Mouse (Mus musculus) right cerebral cortex, postnatal 4 days (tissue): ENCODE measurements around the gene Rfx7.
"Not testable (repeated sequence)": the region's sequence is repeated elsewhere in the genome, so short reads cannot be mapped to it uniquely, and the experiment has no call there.

Experiments
- DNase-seq: peaks from one replicate; pipeline ENCODE4 v3.0.0-alpha.2; 2022

The Rfx7 gene

GRCm38 (mm10) chr9:72641093-72641680 lies 109.1 kb downstream of the Rfx7 start:
- DNase-seq: no peak

DNA sequence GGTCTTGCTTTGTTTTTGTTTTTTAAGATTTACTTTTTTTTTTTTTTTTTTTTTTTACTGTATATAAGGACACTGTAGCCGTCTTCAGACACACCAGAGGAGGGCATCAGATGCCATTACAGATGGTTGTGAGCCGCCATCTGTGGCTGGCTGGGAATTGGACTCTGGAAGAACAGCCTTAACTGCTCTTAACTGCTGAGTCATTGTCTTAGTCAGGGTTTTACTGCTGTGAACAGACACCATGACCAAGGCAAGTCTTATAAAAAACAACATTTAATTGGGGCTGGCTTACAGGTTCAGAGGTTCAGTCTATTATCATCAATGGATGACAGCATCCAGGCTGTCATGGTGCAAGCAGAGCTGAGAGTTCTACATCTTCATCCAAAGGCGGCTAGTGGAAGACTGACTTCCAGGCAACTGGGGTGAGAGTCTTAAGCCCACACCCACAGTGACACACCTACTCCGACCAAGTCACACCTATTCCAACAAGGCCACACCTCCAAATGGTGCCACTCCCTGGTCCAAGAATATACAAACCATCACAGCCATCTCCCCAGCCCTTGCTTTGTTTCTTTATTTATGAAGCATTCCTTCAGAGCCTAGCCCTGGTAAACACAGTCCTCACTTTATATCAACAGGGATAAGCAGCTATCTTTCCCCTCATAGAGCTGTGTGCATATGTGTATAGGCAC lies 110.9 kb downstream of the Rfx7 start:
- not testable (repeated sequence) for DNase-seq

DNA sequence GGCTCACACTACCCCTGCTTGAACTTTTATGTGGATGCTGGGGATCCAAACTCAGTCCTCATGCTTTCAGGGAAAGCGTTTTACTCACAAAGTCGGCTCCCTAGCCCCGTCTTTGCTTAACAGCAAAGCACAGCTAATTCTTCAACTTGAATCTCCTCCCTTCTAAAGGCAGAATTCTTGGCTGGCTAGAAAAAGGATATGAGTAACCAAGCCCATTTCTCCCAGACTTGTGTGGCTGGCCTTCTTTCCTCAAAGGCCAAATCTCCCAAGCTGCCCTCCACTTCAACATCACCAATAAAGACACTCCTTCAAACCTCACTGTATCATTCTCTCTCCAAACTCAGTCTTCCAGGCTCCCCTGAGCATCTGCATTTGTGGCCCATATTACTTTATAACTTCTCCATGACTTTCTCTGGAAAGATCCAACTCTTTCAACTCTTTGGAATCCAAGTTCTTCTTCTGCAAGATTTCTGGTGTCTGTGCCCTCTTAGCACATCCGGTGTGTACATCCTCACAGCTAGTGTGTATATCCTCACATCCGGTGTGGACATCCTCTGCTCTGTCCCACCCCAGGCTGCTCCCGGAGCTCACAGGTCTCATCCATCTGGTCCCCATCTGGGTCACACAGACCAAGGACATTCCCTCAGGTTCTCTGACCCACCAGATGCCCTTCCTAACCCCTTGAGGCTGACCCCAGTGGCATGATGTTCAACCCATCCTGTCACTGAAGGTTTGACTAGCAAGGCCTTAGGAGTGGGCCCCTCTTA lies 111.8 kb downstream of the Rfx7 start:
- DNase-seq: no peak

- DNase-seq: no peak
Observed at GRCm38 (mm10) chr9:72644418-72645110, 112.5 kb downstream of the Rfx7 start.

- DNase-seq: no peak
Observed at GRCm38 (mm10) chr9:72649781-72650180, 117.7 kb downstream of the Rfx7 start.

GRCm38 (mm10) chr9:72652961-72653360 lies 120.9 kb downstream of the Rfx7 start:
- DNase-seq: no peak

DNA sequence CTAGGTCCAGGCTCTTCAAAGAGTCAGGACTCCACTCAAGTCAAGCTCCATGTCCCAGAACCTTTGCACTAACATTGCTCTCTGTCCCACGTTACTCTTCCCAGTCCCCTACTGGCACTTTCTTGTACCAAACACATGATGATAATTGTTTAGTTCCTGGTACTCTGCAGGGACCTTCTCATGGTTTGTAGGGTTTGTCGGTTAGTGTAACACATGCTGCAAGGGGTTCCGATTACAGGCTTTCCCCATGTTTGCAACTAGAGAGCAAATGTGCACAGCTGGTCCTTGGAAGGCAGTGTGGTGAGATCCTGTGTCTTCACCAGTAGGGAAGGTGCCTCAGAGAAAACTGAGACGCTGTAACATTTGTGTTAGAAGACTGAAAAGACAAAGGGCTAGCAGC lies 121.5 kb downstream of the Rfx7 start:
- DNase-seq: no peak

- DNase-seq: peak; percentile 49
Observed at GRCm38 (mm10) chr9:72654593-72655242, 122.7 kb downstream of the Rfx7 start.

DNA sequence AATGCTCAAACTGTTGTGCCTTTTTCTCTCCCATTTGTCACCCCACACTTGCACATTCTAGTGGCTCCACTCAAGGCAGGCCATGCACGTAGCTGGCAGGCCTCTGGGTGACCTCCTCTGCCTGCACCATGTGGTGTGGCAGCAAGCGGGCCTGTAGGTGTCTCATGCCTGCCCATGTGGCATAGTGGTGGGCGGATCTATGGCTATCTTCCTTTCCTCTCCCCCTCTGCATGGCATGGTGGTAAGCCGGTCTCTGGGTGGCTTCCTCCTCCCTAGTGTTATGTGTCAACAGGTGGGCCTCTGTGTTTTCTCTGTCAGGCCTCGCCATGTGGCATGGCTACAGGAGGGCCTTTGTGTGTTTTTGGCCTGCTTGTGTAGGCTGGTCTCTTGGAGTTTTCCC lies 123.6 kb downstream of the Rfx7 start:
- no peak for DNase-seq

- no peak for DNase-seq
Observed at GRCm38 (mm10) chr9:72656491-72656890, 124.5 kb downstream of the Rfx7 start.

GRCm38 (mm10) chr9:72656940-72657339 lies 124.9 kb downstream of the Rfx7 start:
- no peak for DNase-seq

DNA sequence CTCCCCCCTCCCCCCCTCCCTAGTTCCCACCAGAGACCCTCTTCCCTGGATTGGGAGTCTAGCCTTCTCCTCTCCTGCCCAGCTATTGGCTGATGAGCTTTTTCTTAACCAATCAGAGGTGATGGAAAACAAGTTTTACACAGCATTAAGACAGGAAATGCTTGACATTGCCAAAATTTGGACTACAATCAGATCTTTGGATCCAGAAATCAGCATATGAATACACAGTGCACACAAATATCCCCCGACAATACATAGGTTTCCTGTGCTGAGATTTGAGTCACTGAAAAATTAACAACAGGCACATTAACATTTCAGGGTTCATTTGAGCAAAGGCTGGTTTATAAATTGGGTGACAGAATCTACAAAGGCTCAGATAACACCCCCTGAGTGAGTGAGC lies 125.7 kb downstream of the Rfx7 start:
- DNase-seq: no peak

GRCm38 (mm10) chr9:72660139-72660538 lies 128.1 kb downstream of the Rfx7 start:
- no peak for DNase-seq

GRCm38 (mm10) chr9:72660911-72661310 lies 128.9 kb downstream of the Rfx7 start:
- DNase-seq: no peak

DNA sequence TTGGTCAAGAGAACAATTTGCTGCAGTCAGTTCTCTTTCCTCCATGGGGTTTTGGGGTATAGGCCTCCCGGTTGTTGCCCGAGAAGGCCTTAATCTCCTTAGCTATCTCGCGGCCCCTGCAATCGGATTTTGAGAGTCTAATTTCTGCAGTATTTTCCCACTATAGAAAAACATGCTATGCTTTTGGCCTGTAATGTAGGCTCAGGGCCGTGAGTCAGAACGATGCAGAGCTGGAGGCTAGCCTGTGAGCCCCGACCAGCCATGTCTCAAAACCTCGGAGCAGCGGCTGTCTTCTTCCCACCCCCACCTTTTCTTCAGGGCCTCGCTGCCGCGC lies 129.5 kb downstream of the Rfx7 start:
- no peak for DNase-seq

- peak; percentile 98 for DNase-seq
Observed at GRCm38 (mm10) chr9:72661895-72662661, 130.0 kb downstream of the Rfx7 start, which contains the start of gene Nedd4. Gene Nedd4 (plus strand): TSS chr9:72662346.

GRCm38 (mm10) chr9:72662691-72663533 lies 130.9 kb downstream of the Rfx7 start:
- DNase-seq: peak; percentile 66

DNA sequence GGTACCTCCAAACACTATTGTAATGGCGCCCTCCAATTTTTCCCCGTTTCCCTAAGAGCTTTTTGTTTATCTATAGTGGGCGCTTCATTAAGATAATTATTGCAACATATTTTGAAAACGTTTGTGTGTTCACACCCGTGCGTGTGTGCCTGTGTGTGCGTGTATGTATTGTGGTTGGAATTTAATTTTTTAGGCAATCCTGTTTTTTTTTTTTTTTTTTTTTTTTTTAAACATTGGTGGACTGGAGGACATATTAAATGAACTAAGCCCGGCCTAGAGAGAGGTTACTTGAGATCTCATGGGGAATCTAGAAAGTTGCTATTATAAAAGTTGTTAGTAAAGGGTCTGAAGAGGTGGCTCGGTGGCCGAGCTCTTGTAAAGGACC lies 131.5 kb downstream of the Rfx7 start:
- no peak for DNase-seq

DNA sequence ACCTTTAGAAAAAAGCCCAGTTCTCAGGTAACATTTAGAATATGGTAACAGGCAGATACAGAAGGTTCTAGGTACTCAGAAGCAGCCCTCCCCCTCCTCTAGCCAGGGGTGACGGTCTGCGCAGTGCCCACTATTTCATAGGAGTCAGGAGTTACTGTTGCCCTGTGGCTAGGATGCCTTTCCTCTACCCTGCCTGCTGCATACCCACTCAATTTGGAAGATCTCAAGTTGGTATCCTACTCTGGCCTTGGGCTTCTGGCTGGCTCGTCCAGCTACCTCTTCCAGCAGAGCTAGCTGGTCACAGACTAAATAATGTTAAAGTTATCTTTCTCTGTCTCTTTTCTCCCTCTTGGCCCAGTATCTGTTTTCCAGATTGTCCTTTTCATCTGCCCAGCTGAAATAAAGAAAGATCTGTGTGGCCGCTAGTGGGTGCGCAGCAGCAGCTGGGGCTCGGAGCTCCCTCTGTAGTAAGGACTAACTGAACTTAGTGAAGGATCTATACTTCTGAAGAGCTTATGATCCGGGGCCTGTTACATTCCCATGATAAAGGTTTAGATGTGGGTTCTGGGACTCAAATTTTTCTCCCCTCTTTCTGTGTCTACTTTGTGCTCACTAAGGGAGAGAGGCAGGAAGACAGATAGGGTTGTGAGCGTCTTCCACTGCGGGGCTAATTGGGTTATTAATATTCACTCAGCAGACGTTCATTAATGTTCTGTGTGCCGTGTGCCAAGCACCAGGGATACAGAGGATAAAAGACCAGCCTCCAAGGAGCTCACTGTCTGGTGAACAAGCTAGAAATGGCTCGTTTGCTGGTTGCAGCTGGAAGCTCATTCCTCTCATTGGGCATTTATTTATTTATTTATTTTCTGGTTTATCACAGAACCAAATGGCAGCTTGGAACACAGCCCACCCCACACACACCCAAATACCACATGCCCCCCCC lies 132.6 kb downstream of the Rfx7 start:
- no peak for DNase-seq

DNA sequence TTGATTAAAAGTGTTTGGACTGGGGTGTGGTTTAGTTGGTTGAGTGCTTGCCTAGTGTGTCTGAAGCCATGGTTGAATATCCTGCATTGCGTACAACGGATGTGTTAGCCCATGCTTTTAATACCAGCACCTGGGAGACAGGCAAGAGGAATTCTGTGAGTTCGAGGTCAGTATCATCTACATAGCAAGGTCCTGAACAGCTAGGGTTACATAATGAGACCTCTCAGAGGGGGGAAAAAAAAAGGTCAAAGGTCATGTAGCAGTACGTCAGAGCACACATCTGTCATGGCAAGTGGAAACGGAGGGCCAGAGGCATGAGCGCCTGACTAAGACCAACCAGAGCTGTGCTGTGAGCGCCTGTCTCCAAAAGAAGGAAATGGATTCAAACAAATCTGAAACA lies 133.5 kb downstream of the Rfx7 start:
- no peak for DNase-seq
